Mouse (Mus musculus): ENCODE results near the gene Tbc1d30.
"Not testable (repeated sequence)": the region's sequence is repeated elsewhere in the genome, so short reads cannot be mapped to it uniquely, and the experiment has no call there.

Gene Tbc1d30

GRCm38 (mm10) chr10:121365781-121366272, 14.7 kb upstream of the Tbc1d30 start:
- in situ Hi-C loops (cut with MboI): no loop called here

GRCm38 (mm10) chr10:121364801-121365564, 13.9 kb upstream of the Tbc1d30 start, which contains the start of gene Gns:
Gene Gns, plus strand, starts transcription at chr10:121365090.
- in situ Hi-C loops (cut with MboI): no loop called here

DNA sequence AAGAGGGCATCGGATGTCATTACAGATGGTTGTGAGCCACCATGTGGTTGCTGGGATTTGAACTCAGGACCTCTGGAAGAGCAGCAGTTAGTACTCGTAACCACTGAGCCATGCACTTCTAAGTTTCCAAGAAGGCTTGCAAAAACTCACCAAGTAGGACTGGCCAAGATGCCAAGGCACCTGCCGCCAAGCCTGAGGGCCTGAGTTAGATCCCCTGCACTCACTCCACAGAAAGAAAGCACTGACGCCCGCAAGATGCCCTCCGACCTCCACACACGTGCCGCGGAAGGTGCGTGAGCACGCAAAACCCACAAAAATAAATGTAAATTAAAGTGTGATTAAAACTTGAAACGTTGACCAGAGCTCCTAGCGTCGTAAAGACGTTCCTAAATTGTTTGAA, 13.2 kb upstream of the Tbc1d30 start:
- in situ Hi-C loops (cut with MboI): no loop called here

GRCm38 (mm10) chr10:121363201-121363600, 12.1 kb upstream of the Tbc1d30 start:
- in situ Hi-C loops (cut with MboI): no loop called here

GRCm38 (mm10) chr10:121360358-121360757, 9.3 kb upstream of the Tbc1d30 start:
- in situ Hi-C loops (cut with MboI): no loop called here

GRCm38 (mm10) chr10:121351692-121352290, 713 bp upstream of the Tbc1d30 start:
- in situ Hi-C loops (cut with MboI): no loop called here

- in situ Hi-C loops (cut with MboI): no loop called here
These were observed 567 bp downstream of the Tbc1d30 start for GRCm38 (mm10) chr10:121350357-121351065.

DNA sequence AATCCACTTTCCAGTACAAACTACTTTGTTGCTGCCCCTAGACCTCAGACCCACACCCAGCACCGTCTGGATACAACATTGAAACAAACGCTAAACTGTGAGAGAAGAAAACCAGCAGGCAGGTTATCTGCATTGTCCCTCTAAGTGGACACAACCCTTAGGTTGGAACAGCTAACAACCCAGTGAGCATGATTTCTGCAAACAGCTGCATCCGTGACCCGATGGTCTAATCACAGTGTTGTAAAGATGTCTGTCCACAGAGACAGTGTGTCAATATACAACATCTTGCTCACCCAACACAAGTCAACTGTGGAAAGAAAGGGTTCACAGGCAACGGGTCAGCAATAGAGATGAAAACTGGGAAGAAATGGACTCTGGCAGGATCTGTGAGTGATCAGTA, 1.8 kb downstream of the Tbc1d30 start:
- in situ Hi-C loops (cut with MboI): no loop called here

GRCm38 (mm10) chr10:121343867-121344266, 7.2 kb downstream of the Tbc1d30 start:
- in situ Hi-C loops (cut with MboI): no loop called here

- in situ Hi-C loops (cut with MboI): no loop called here
These were observed 8.8 kb downstream of the Tbc1d30 start for GRCm38 (mm10) chr10:121342260-121342659.

GRCm38 (mm10) chr10:121340754-121341593, 10.1 kb downstream of the Tbc1d30 start:
- in situ Hi-C loops (cut with MboI): no loop called here

DNA sequence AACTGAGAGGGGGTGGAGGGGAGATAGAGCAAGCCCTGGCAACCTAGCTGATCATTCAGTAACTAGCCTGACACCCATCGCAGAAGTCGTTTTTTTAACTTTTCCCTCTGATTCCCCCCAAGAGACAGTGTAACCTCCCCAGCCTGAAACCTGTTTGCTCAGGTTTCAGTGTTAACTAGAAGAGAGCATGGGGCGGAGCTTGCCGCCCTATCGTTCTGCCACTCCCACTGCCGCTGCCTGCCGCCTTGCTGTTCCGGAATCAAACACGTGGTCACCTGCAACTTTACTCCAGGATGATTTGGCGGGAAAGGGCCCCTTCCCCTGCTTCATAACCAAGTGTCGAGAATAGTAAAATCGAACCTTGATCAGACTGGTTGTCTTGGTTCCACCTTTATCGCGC, 14.5 kb downstream of the Tbc1d30 start:
- in situ Hi-C loops (cut with MboI): not testable (repeated sequence)

DNA sequence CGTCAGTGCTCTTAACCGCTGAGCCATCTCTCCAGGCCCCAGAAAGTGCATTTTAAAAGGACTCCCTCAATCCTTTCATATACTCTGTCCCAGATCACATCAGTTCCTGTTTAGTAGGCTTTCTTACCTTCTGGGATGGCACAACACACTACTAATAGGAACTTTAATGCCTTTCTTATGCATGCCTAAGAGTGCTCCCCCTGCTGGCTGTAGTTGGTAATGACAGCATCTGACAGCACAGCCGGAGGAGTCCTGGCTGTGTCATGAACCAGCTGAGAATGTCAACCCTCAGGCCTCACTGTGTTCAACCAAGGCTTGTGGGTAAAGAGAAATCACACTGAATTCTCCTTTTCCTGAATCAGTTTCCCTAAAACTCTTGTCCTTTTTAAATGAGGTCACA, 16.5 kb downstream of the Tbc1d30 start:
- in situ Hi-C loops (cut with MboI): no loop called here

- in situ Hi-C loops (cut with MboI): no loop called here
These were observed 20.1 kb downstream of the Tbc1d30 start for GRCm38 (mm10) chr10:121330940-121331339.

DNA sequence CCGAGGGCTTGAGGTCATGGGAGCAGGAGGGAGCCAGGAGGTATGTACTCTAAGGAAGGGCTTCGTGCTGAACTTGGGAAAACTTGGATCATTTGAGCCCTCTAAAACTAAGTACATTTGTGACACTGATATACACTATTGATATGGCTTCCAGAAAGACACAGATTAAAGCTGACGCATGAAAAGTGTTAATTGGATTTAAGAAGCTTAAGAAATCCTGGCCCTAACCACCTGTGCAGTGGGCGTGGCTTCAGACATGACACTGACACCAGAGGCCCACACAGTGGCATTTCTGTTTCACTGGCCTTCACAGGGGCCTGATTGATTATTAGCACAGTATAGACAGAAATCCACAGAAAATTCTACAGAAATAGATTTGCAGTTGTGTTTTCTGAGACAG, 21.5 kb downstream of the Tbc1d30 start:
- in situ Hi-C loops (cut with MboI): no loop called here

GRCm38 (mm10) chr10:121326167-121326566, 24.9 kb downstream of the Tbc1d30 start:
- in situ Hi-C loops (cut with MboI): no loop called here

- in situ Hi-C loops (cut with MboI): no loop called here
These were observed 27.6 kb downstream of the Tbc1d30 start for GRCm38 (mm10) chr10:121323493-121323892.

DNA sequence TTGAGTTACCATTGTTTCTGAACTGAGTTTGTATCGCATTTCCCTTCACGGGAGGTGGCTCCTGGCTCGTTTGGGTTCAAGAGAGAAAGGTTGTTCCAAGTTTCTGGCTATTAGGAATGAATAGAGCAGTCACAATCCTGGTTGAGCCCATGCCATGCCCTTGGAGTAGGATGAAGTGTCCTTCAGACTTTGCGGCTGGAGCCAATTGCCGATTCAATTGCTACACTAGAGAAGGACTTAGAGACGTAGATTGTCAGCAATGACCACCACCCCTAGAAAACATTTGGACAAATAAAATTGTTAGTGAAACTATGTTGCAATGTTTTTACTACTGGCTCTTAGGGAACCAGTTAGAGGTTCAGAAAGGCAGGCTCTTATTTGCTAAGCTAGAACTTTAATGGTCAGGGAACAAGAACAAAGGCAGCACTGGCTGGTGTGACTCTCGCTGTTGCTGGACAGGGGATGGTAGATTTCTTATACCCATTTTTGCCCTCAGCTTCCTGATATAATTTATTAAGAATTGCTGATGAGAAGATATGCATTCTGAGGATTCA, 32.6 kb downstream of the Tbc1d30 start:
- in situ Hi-C loops (cut with MboI): no loop called here

- in situ Hi-C loops (cut with MboI): no loop called here
These were observed 34.7 kb downstream of the Tbc1d30 start for GRCm38 (mm10) chr10:121316361-121316760.

- in situ Hi-C loops (cut with MboI): no loop called here
These were observed 35.5 kb downstream of the Tbc1d30 start for GRCm38 (mm10) chr10:121315321-121316283.
